Mouse (Mus musculus): ENCODE results near the gene Prune1.

DNA sequence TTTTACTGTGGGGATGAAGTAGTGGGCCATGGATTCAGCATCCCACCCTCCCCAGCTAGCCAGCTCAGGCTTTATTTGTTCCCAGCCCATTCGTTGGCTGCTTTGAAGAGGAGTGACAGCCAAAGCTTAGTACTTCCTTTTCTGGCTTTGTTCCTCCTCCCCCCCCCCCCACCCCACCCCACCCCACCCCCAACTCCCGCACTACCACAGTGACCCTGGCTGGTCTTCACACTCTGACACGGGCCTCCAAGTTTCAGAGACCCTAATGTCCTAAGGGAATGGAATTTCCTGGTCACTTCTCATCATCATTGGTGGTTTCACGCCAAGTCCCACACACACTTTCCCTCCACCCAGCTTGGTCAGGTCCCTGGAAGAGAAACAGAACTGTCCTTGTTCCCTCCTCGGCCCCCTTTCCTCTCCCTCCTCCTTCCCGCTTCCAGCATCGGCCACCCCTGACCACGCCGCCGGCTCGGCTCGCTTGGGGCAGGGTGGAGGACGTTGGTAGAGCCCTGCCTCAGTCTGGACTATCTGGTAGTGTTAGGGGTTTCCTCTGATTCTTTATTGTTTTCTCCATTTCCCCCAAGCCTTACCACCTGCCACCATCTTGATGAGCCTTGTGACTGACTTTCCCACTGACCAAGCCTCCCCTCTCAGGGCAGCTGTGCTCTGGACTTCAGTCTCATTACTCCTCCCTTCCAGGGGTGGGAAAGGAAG is 51.9 kb downstream of the Prune1 start:
- no peak for TF ChIP-seq POLR2A (IDR thresholded peaks at IDR 0.05; ENCODE audit: extremely low read depth, insufficient read depth, low read length)
- TF ChIP-seq CTCF (IDR thresholded peaks at IDR 0.05; ENCODE audit: extremely low read depth, insufficient read depth, low read length), result no peak

Measured in cortical plate, adult 2 months (tissue).